Mouse (Mus musculus) CH12.LX (cell line): ENCODE measurements at regions not wholly inside any gene's neighbourhood (a gene's known extent, or its start where the extent isn't known, plus 50 kb on each side); places are given as distances from the start of the nearest gene placed in this dataset.
A peak's percentile ranks its signal among the peaks of the same experiment; 100 is the strongest.

ENCODE experiments used
- DNase-seq: peaks from one replicate; pipeline ENCODE4 v3.0.0-alpha.2; 2013; ENCODE audit errors: extremely low read depth
- H3K27ac ChIP-seq: 2 replicates; pipeline ENCODE4 v1.5.1; 2012; ENCODE audit warnings: low read depth, mild to moderate bottlenecking, control low read depth, moderate library complexity; ENCODE audit not compliant: insufficient read depth
- H3K27me3 ChIP-seq: replicated peaks from 2 replicates; pipeline ENCODE3; 2012; ENCODE audit warnings: inconsistent platforms
- H3K36me3 ChIP-seq, 2 experiments: replicated peaks in 1 of 2; 2 replicates each; pipeline versions ENCODE3 to v1.6.1; 2012; ENCODE audit warnings: inconsistent platforms in 1 of 2, low read length in 1 of 2, mild to moderate bottlenecking in 1 of 2, mixed read lengths in 1 of 2, moderate library complexity in 1 of 2; ENCODE audit not compliant: control insufficient read depth in 1 of 2, insufficient read depth in 1 of 2
- H3K4me1 ChIP-seq, 2 experiments: 2 replicates each; pipeline ENCODE4 v1.6.1; 2012; ENCODE audit warnings: inconsistent platforms in 1 of 2, moderate library complexity in 1 of 2; ENCODE audit not compliant: insufficient read depth in 2 of 2, control insufficient read depth in 1 of 2
- H3K4me2 ChIP-seq: 2 replicates; pipeline ENCODE4 v1.6.1; 2012; ENCODE audit warnings: low read depth, mild to moderate bottlenecking, control low read depth; ENCODE audit not compliant: poor library complexity, insufficient read depth, severe bottlenecking
- H3K4me3 ChIP-seq, 3 experiments: fragments of 150-350 bp in 1 of 3; sonication (generic) in 1 of 3; replicated peaks in 1 of 3; 2 replicates each; pipeline versions ENCODE3 to v1.5.1; 2011 to 2012; ENCODE audit warnings: low read depth in 2 of 3, low read length in 2 of 3, mild to moderate bottlenecking in 2 of 3, moderate library complexity in 2 of 3, control low read depth in 1 of 3, improper control_type of control experiment in 1 of 3, inconsistent platforms in 1 of 3, mixed read lengths in 1 of 3; ENCODE audit not compliant: poor library complexity in 1 of 3
- H3K79me2 ChIP-seq: replicated peaks from 2 replicates; pipeline ENCODE4 v1.6.1; 2012; ENCODE audit warnings: mild to moderate bottlenecking, moderate library complexity; ENCODE audit not compliant: control insufficient read depth, poor library complexity, insufficient read depth, severe bottlenecking; ENCODE audit errors: extremely low read depth
- H3K9ac ChIP-seq: 2 replicates; pipeline ENCODE4 v1.6.1; 2012; ENCODE audit warnings: low read depth, mild to moderate bottlenecking, control low read depth, moderate library complexity; ENCODE audit not compliant: insufficient read depth
- H3K9me3 ChIP-seq: replicated peaks from 2 replicates; pipeline ENCODE3; 2012; ENCODE audit warnings: low read length, inconsistent platforms, mixed read lengths
- JUND ChIP-seq: conservative IDR thresholded peaks from 2 replicates; pipeline ENCODE4 v1.6.1; 2011; ENCODE audit warnings: low read depth, low read length, improper control_type of control experiment
- KAT2A ChIP-seq: IDR thresholded peaks from 2 replicates; pipeline ENCODE4 v1.6.1; 2012; ENCODE audit warnings: low read length, improper control_type of control experiment, inconsistent platforms; ENCODE audit not compliant: insufficient replicate concordance
- MAFK ChIP-seq: IDR thresholded peaks from 2 replicates; pipeline ENCODE4 v1.6.1; 2011; ENCODE audit warnings: low read length, improper control_type of control experiment; ENCODE audit not compliant: insufficient replicate concordance
- MAZ ChIP-seq: IDR thresholded peaks from 2 replicates; pipeline ENCODE4 v1.6.1; 2012; ENCODE audit warnings: low read depth, mild to moderate bottlenecking, inconsistent platforms, low read length, improper control_type of control experiment, moderate library complexity
- MXI1 ChIP-seq: IDR thresholded peaks from 2 replicates; pipeline ENCODE4 v1.6.1; 2011; ENCODE audit warnings: mild to moderate bottlenecking, low read depth, low read length, improper control_type of control experiment
- MYC ChIP-seq: IDR thresholded peaks from 2 replicates; pipeline ENCODE4 v1.6.1; 2011; ENCODE audit warnings: low read depth, mild to moderate bottlenecking, improper control_type of control experiment, low read length
- PAX5 ChIP-seq: IDR thresholded peaks from 2 replicates; pipeline ENCODE4 v1.6.1; 2012; ENCODE audit warnings: low read length, inconsistent platforms, mixed read lengths
- RAD21 ChIP-seq: IDR thresholded peaks from 2 replicates; pipeline ENCODE4 v1.6.1; 2011; ENCODE audit warnings: low read depth, mild to moderate bottlenecking, low read length, improper control_type of control experiment, moderate library complexity
- RCOR1 ChIP-seq: conservative IDR thresholded peaks from 2 replicates; pipeline ENCODE4 v1.6.1; 2012; ENCODE audit warnings: low read depth, mild to moderate bottlenecking, inconsistent platforms, low read length, improper control_type of control experiment
- SIN3A ChIP-seq: IDR thresholded peaks from 2 replicates; pipeline ENCODE4 v1.6.1; 2012; ENCODE audit warnings: low read length, improper control_type of control experiment, inconsistent platforms
- TBP ChIP-seq: conservative IDR thresholded peaks from 2 replicates; pipeline ENCODE4 v1.6.1; 2011; ENCODE audit warnings: low read depth, low read length, improper control_type of control experiment
- TCF12 ChIP-seq: IDR thresholded peaks from 2 replicates; pipeline ENCODE4 v1.6.1; 2014; ENCODE audit warnings: low read depth, mild to moderate bottlenecking, inconsistent platforms, low read length, improper control_type of control experiment
- USF1 ChIP-seq: IDR thresholded peaks from 2 replicates; pipeline ENCODE4 v1.6.1; 2014; ENCODE audit warnings: low read depth, mild to moderate bottlenecking, inconsistent platforms, low read length, improper control_type of control experiment
- ZMIZ1 ChIP-seq: IDR thresholded peaks from 2 replicates; pipeline ENCODE4 v1.6.1; 2012; ENCODE audit warnings: low read depth, mild to moderate bottlenecking, inconsistent platforms, low read length, improper control_type of control experiment
- ZNF384 ChIP-seq: IDR thresholded peaks from 2 replicates; pipeline ENCODE4 v1.6.1; 2012; ENCODE audit warnings: low read depth, low read length, improper control_type of control experiment, inconsistent platforms
- dilution Hi-C: fragments of 300-500 bp; cut with MboI; formaldehyde crosslinking; loops from 2 replicates; pipeline ENCODE4 v1.14.3; 2020; ENCODE audit warnings: low sequenced_read_pairs; ENCODE audit not compliant: extremely low pct_unique_long_range_greater_than_20kb, extremely low pct_ligation_motif_present
- in situ Hi-C: fragments of 300-500 bp; cut with MboI; formaldehyde crosslinking; loops from 3 replicates; pipeline ENCODE4 v1.14.3; 2019; ENCODE audit warnings: low sequenced_read_pairs, low pct_ligation_motif_present, low pct_unique_long_range_greater_than_20kb, mixed read lengths

DNA sequence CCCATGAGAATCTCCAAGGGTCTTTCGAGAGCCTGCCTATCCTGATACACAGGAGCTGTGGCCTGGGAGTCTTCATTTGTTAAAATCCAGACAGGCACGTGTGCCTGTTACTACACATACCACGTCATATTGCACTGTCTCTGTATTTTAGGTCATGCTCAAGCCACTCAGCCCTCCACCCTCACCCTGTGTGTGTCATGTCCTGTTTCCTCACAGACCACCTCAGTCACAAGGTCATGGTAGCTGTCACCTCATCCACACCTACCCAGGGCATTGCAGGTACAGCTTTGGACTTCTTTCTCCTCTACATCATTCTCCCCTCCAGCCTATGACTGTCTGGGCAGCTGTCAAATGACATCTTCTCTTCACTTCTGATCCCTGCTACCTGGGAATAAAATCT is 320.9 kb upstream of the Runx1 start:
- no peak for DNase-seq
- no peak overlapping the region for H3K4me3 ChIP-seq
- no peaks in the 10 kb centered on the region for H3K36me3 ChIP-seq
- TF ChIP-seq PAX5 = no peak
- no peak for TF ChIP-seq TCF12
- no peak for TF ChIP-seq MAFK
- TF ChIP-seq JUND = no peak
- H3K4me2 ChIP-seq = no peak overlapping the region
- H3K27ac ChIP-seq = no peak overlapping the region
- dilution Hi-C loops = no loop called here
- no peaks in the 10 kb centered on the region for H3K79me2 ChIP-seq
- no peak overlapping the region for H3K9ac ChIP-seq
- in situ Hi-C loops = loop anchor here (25.0 kb wide), 2 partner anchors 310 to 585 kb away; partner anchors contain the start of gene Runx1
- H3K27me3 ChIP-seq = no peaks in the 10 kb centered on the region
- H3K9me3 ChIP-seq = no peaks in the 10 kb centered on the region
- H3K4me1 ChIP-seq = 0 out of 4 replicates have a peak, but pooled peaks cover 0 to 3% of the 10 kb centered on the region in 2 experiments

GRCm38 (mm10) chr16:93145617-93146016 is 319.7 kb upstream of the Runx1 start:
- no peak overlapping the region for H3K4me3 ChIP-seq
- no peak overlapping the region for H3K9ac ChIP-seq
- H3K27me3 ChIP-seq = no peaks in the 10 kb centered on the region
- H3K4me2 ChIP-seq = no peak overlapping the region
- no peaks in the 10 kb centered on the region for H3K79me2 ChIP-seq
- no peak for TF ChIP-seq TBP
- TF ChIP-seq RAD21 = no peak
- TF ChIP-seq MAFK = no peak
- TF ChIP-seq RCOR1 = no peak
- TF ChIP-seq ZMIZ1 = no peak
- no peak for TF ChIP-seq MYC
- TF ChIP-seq ZNF384 = no peak
- no peak for TF ChIP-seq SIN3A
- no peak for TF ChIP-seq MAZ
- no peak for TF ChIP-seq MXI1
- in situ Hi-C loops = loop anchor here (25.0 kb wide), 2 partner anchors 308 to 583 kb away; partner anchors contain the start of gene Runx1
- no peaks in the 10 kb centered on the region for H3K36me3 ChIP-seq
- H3K4me1 ChIP-seq = 0 out of 4 replicates have a peak, but pooled peaks cover 0 to 3% of the 10 kb centered on the region in 2 experiments
- dilution Hi-C loops = no loop called here
- no peaks in the 10 kb centered on the region for H3K9me3 ChIP-seq
- no peak for DNase-seq
- H3K27ac ChIP-seq = no peak overlapping the region

DNA sequence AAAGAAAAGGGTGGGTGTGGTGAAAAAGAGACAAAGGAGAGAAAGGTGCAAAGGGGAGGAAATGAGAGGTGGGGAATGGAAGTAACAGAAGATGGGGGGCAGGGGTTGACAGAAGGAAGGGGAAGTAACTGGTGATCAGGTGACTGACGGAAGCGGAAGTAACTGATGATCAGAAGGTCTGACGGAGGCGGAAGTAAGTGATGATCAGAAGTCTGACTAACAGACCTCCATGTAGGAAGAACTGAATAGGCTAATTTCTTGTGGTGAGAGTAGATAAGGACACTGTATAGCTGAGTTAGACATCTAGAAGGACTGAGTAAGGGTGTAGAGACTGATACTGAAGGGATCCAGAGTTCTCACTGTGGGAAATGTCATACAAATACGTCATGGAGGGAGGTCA is 318.1 kb upstream of the Runx1 start:
- in situ Hi-C loops (loop anchor here (25.0 kb wide), 2 partner anchors 307 to 582 kb away; partner anchors contain the start of gene Runx1), dilution Hi-C loops (no loop called here)
- H3K9ac ChIP-seq = no peak overlapping the region
- H3K36me3 ChIP-seq = no peaks in the 10 kb centered on the region
- no peak for DNase-seq
- H3K27me3 ChIP-seq = no peaks in the 10 kb centered on the region
- peaks cover 0 to 10% of the 10 kb centered on the region in 2 experiments; a peak in 2 of 4 replicates for H3K4me1 ChIP-seq
- no peak overlapping the region for H3K4me3 ChIP-seq
- H3K79me2 ChIP-seq = no peaks in the 10 kb centered on the region
- no peak overlapping the region for H3K27ac ChIP-seq
- no peak overlapping the region for H3K4me2 ChIP-seq
- H3K9me3 ChIP-seq = no peaks in the 10 kb centered on the region
- peak; percentile 2; the same call in 1 of the 2 replicates for TF ChIP-seq USF1
- TF ChIP-seq ZNF384 = no peak
- TF ChIP-seq MXI1 = no peak
- no peak for TF ChIP-seq ZMIZ1
- no peak for TF ChIP-seq KAT2A
- TF ChIP-seq MAZ = no peak
- no peak for TF ChIP-seq MAFK
